Mouse (Mus musculus): ENCODE results near the gene Ankrd34a.

Ankrd34a gene

DNA sequence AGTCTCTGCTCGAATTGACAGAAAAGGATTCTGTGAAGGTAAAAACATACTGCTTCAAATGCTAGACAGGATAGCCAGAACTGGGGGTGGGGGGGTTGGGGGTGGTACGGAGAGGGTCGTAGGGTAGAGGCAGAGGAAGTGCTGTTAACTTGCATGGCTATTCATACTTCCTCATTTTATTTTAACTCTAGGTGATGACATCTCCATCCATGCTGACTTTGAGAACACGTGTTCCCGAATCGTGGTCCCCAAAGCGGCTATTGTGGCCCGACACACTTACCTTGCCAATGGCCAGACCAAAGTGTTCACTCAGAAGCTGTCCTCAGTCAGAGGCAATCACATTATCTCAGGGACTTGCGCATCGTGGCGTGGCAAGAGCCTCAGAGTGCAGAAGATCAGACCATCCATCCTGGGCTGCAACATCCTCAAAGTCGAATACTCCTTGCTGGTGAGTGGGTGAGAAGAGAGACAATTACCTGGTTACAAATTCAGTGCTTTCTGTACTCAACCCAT is 37.0 kb upstream of the Ankrd34a start:
- no peak for TF ChIP-seq GATA4 (IDR thresholded peaks at IDR 0.05; ENCODE audit: insufficient replicate concordance, low read length)

DNA sequence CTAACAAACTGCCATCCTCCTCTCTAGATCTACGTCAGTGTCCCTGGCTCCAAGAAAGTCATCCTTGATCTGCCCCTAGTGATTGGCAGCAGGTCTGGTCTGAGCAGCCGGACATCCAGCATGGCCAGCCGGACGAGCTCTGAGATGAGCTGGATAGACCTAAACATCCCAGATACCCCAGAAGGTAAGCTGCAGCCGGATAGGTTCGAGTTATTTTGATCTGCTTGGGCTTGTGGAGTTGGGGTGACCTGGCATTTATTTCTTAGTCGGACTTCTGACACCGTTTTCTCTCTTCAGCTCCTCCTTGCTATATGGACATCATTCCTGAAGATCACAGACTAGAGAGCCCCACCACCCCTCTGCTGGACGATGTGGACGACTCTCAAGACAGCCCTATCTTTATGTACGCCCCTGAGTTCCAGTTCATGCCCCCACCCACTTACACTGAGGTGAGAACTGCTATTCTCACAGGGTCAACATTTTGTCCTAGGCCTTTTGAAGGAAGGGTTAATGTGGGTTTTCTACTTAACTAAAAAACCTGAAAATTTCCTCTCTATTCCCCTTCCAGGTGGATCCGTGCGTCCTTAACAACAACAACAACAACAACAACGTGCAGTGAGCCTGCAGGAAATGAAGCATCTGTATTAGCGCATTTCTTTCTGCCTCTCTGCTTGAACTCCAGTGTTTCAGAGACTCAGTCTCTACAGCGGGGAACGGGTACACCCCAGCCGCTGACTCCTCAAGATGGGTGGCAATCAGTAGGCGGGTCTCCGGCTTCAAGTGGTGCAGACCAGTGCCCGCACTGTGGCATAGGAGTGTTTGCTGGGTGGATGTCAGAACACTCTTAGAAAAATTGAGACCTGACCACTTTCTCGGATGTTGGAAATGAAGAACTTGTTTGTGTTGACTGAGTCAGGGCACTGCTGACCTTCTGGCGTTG is 36.3 kb upstream of the Ankrd34a start:
- no peak for TF ChIP-seq GATA4 (IDR thresholded peaks at IDR 0.05; ENCODE audit: insufficient replicate concordance, low read length)

DNA sequence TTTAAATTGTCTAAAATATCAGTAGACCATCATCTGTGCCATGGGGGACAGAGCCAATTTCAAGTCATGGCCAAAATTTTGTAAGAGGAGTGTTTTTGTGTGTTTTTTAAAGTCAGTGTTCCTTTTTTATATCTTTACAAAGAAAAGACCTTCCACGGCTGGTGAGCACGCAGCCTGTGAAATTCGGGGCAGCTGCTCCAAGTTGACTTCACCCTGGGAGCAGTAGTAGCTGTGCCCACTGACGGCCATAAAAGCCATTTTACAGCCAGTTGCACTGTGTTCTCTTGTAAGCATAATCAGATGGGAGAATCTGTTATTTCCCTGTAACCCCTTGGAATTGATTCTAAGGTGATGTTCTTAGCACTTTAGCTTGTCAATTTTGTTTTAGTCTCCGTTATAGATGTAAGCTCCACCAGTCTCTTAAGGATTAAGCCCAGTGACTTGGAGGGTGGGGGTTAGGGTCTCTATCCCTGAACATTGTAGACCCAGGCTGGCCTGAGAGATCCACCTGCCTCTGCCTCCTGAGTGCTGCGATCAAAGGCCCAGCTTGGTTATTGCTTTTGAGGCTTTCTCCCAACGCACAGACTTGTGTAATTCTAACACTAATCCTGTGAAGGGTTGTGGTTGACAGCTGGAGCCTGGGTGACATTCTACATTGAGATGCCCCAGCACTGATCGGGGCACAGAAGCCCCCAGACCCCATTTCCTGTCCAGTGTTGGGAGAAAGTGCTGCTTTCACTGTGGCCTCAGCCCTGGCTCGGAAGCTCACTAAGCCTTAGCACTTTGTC is 35.4 kb upstream of the Ankrd34a start:
- no peak for TF ChIP-seq GATA4 (IDR thresholded peaks at IDR 0.05; ENCODE audit: insufficient replicate concordance, low read length)

DNA sequence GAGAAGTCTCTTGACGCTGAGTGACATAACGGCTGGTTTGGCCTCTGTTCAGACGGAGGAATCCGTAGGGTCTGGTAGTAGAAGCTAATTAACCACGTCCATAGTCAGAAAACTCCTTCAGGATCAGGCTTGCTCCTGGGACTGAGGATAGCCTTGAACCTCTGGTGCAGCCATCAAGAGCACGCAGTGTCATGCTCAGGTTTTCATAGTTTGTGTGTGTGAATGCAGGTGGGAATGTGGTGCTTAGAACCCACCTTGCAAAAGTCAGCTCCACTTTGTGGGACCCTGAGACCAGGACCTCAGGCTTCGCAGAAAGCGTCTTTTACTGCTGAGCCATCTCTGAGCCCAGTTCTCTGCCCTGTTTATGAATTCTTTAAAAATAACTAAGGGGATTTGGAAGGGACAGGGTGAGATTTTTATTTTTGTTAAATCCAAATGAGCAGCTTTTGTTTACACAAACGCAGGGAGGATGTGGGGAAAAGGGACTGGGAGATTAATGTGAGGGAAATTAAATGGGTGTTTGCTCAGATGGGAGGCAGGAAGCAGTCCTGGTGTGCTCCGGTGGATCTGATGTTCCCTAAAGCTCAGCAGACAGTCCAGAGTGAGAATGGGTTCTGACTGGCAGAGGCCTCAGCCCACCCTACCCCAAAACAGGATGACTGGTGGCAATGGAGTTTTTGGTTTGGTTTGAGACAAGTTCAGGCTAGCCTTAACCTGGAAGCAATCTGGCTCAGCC is 34.3 kb upstream of the Ankrd34a start:
- TF ChIP-seq GATA4 (IDR thresholded peaks at IDR 0.05; ENCODE audit: insufficient replicate concordance, low read length), result no peak

DNA sequence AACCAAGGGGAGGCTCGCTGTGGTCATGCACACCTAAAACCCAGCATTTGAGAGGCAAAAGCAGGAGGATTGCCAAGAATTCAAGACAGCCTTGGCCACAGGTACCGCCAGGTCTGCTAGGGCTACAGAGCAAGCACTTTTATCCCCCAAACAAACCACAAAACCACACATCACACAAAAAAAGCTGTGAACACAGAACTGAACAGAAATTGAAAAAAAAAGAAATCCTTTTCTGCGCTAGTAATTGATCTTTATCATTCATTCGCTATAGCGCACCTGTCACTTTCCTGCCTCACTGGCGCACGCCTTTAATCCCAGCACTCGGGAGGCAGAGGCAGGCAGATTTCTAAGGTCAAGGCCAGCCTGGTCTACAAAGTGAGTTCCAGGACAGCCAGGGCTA is 33.2 kb upstream of the Ankrd34a start:
- TF ChIP-seq GATA4 (IDR thresholded peaks at IDR 0.05; ENCODE audit: insufficient replicate concordance, low read length), result no peak

DNA sequence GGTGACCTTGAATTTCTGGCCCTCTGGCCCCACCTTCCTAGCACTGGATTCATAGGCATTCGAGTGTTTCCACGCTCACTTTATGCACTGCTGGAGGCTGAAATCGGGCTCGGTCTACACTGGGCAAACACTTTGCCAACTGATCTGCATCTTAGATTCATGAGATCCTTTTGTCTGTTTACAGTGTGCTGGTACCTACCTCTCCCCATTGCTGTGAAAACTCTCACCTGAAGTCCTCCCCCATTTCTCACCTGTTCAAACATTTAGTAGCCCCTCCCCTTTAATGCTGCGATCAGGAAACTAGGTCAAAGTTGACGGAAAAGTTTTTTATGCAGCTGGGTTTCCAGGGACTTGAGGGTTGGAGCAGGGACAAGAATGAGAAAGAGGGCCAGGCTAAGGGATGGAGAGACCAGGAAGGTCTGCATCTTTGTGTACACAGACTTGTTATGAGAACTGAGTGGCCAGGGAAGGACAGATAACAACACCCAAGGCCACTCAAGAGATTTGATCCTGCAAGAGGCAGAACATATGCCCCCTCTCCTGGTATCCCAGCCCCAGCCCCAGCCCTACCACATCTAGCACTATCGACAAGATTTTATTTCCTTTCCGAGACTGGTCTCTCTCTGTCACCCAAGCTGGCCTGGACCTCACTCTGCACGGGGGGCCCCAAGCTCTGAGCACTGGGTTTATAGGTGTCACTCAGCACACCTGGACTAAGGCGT is 32.4 kb upstream of the Ankrd34a start:
- no peak for TF ChIP-seq GATA4 (IDR thresholded peaks at IDR 0.05; ENCODE audit: insufficient replicate concordance, low read length)

DNA sequence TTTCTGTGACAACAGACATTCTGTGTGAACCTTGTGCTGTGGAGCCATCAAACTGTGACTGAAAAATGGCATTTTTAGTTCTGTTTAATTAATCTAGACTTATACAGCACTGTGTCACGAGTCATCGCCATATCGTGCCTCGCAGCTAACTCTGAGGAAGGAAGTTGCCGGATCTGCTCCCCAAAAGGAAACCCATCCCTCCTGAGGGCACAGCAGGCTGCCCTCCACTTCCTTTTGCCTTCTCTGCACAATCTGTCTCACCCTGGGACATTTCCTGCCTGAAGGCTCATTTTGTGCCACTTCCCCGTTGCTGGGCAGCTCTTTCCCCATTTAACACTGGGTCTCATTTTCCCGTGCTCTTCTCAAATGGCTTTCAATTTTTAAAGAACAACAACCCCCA is 31.8 kb upstream of the Ankrd34a start:
- TF ChIP-seq GATA4 (IDR thresholded peaks at IDR 0.05; ENCODE audit: insufficient replicate concordance, low read length), result peak; percentile 90; the same call in 1 of the 2 replicates

DNA sequence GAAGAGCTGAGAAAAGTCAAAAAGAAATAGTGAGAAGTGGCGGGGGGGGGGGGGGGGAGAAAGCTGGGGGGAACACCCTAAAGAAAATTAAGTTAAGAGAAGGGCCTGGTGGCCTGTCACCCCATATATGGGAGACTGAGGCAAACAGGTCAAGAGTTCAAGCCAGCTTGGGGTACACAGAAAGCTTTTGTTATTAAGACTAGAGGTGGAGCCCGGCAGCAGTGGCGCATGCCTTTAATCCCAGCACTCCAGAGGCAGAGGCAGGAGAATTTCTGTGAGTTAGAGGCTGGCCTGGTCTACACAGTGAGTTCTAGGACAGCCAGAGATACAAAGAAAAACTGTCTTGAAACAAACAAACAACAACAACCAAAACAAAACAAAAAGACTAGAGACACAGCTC is 31.3 kb upstream of the Ankrd34a start:
- TF ChIP-seq GATA4 (IDR thresholded peaks at IDR 0.05; ENCODE audit: insufficient replicate concordance, low read length), result no peak

DNA sequence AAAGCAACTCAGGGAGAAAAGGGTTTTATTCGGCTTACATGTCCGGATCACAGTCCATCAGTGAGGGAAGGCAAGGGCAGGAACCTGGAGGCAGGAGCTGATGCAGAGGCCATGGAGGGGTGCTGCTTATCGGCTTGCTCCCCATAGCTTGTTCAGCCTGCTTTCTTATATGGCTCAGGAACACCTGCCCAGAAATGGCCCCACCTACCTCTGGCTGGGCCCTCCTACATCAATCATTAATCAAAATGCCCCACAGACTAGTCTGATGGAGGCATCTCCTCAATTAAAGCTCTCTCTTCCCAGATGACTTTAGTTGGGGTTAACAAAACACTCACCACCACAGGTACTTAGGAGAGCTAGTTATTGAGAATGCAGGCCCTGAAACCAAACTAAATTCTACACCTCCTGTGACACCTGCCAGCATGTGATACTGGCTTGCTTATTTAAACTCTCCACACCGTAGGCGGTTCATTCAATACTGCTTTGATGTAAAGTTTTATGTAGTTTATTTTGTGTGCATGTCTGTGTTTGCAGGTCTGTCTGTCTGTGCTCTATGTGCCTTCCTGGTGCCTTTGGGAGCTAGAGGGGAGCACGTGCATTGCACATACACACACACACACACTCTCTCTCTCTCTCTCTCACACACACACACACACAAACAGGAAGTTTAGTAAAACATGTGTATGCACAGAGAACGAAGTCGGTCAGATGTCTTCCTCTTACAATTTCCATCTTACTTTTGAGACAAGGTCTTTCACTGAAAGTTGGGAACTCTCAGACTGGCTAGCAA is 29.6 kb upstream of the Ankrd34a start:
- TF ChIP-seq GATA4 (IDR thresholded peaks at IDR 0.05; ENCODE audit: insufficient replicate concordance, low read length), result no peak

DNA sequence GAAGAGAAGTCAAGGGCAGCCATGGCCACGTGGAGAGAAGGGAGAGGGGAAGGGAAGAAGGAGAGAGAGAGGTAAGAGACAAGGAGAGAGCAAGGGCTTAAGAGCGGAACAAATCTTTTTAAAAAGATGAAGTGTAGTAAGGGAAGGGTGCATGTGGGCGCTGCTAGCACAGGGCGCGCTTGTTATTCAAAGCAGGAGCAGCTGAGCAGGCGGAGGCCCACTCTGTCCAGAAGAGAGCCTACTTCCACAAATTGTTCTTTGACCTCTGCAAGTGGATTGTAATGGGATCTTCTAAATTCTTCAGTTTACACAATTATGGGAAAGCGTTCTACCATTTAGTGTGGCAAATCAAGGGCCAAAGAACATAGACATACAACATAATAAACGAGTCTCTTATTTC is 27.8 kb upstream of the Ankrd34a start:
- no peak for TF ChIP-seq GATA4 (IDR thresholded peaks at IDR 0.05; ENCODE audit: insufficient replicate concordance, low read length)

DNA sequence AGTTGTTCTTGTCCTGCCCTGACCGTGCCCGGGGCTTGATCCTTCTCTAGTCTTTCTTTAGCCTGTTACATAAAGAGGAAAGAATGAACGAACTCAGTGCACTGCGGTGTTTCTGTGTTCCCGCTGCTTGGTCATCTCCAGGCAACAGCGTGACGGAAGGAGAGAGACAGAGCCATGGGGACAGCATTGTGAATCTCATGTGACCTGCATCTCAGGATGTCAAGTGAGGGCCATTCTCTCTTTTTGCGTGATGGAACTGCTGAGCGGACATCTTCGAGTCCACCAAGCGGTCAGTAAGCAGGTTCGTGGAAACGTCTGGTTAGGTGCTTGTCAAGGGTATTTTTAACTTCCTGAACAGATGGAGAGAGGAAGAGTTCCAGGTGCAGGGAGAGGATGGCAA is 26.9 kb upstream of the Ankrd34a start:
- no peak for TF ChIP-seq GATA4 (IDR thresholded peaks at IDR 0.05; ENCODE audit: insufficient replicate concordance, low read length)

DNA sequence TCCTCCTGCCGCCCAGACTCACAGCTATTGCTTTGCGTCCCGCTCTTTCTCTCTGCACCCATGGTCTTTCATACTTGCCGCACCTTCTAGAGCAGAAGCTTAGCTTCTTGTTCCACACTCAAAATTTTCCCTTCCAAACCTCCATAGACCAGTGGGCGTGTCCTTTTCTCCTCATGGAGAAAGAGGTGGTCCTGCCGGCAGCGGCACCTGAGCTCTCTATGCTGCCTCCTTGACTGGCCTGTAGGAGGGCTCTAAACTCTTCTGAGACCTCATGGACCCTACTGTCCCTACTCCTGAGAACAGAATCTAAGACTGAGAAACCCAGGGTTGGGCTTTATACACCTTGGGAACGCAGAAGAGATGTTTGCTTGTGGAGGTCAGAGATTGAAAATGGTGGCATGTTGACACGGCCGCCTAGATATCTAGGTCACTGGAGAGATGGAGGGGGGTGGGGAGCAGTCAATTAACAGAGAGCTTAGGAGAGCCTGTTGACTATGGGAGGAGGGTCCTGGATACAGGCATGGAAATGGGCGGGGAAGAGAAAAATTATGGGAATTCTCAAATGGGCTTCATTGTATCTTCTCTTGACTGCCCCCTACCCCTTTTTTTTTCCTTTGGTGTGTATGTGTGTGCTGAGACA is 26.4 kb upstream of the Ankrd34a start:
- no peak for TF ChIP-seq GATA4 (IDR thresholded peaks at IDR 0.05; ENCODE audit: insufficient replicate concordance, low read length)

DNA sequence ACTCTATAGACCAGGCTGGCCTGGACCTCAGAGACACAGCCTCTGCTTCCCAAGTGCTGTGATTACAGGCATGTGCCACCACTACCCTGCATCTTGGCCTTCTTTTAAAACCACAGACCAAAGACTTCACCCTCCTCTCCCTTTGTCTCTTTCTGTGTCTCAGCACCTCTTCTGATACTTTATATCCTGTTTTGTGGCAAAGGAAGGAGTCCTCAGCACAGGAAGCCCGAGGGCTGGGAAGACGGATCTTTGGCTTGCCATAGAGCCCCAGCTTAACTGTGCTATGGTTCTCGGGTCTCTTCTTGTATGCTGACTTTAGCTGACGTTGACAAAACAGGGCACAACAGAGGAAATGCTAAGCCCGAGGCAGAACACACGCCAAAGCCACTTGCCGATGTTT is 25.8 kb upstream of the Ankrd34a start:
- peak; percentile 66; the same call in 1 of the 2 replicates for TF ChIP-seq GATA4 (IDR thresholded peaks at IDR 0.05; ENCODE audit: insufficient replicate concordance, low read length)

All from liver, adult (tissue).